Mouse (Mus musculus): Measurements from ENCODE around the gene Chpt1. TPM values are rescaled to one million over a fixed set of nuclear protein-coding genes. Genes with fewer than 3 reads are reported as not detected.

Gene Chpt1
- polyA plus RNA-seq, 1 experiment = 29.6 TPM

DNA sequence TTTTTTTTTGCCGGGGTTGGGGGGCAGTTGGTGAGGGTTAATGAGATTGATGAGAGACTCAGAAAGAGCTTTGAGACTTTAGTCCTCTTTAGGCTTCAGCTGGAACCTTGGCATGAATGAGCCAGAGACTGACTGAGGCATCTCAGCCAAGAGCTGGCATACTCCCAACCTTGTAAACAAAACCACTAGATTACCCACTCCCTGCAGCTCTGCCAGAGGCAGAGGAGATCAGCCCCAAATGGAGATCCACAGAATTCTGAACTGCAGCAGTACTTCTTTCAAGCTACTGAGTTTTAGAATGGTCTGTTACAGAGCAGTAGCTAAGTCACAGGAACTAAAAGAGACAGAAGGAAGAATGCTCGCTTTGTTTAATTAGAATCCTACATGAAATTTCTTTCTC, 52.7 kb downstream of the Chpt1 start:
- no peaks in the 10 kb centered on the region for H3K27me3 ChIP-seq (ENCODE audit: control insufficient read depth, insufficient read depth, insufficient read length)
- TF ChIP-seq TCF12 (IDR thresholded peaks at IDR 0.05; ENCODE audit: insufficient read depth, poor library complexity, severe bottlenecking) = no peak
- no peak for TF ChIP-seq MYOG (IDR thresholded peaks at IDR 0.05; ENCODE audit: control insufficient read depth in 1 of 3, insufficient read depth in 1 of 3, insufficient read length in 2 of 3, low read depth in 2 of 3)
- H3K4me3 ChIP-seq = no peak overlapping the region
- H3K36me3 ChIP-seq (ENCODE audit: control insufficient read depth, insufficient read depth) = peaks cover 3% of the 10 kb centered on the region
- no peak overlapping the region for H3ac ChIP-seq (ENCODE audit: control insufficient read depth, insufficient read length)
- H3K79me2 ChIP-seq (ENCODE audit: control insufficient read depth, insufficient read depth) = no peaks in the 10 kb centered on the region
- H3K4me2 ChIP-seq (ENCODE audit: low read depth) = peak overlapping the region; percentile 49

GRCm38 (mm10) chr10:88441224-88441623, 62.6 kb downstream of the Chpt1 start:
- no peak overlapping the region for H3ac ChIP-seq (ENCODE audit: control insufficient read depth, insufficient read length)
- no peaks in the 10 kb centered on the region for H3K79me2 ChIP-seq (ENCODE audit: control insufficient read depth, insufficient read depth)
- peaks cover 8% of the 10 kb centered on the region for H3K36me3 ChIP-seq (ENCODE audit: control insufficient read depth, insufficient read depth)
- H3K27me3 ChIP-seq (ENCODE audit: control insufficient read depth, insufficient read depth, insufficient read length) = no peaks in the 10 kb centered on the region
- H3K4me2 ChIP-seq (ENCODE audit: low read depth) = no peak overlapping the region
- TF ChIP-seq MAX (IDR thresholded peaks at IDR 0.05; ENCODE audit: low read depth) = no peak
- no peak for TF ChIP-seq MYOG (IDR thresholded peaks at IDR 0.05; ENCODE audit: control insufficient read depth in 1 of 3, insufficient read depth in 1 of 3, insufficient read length in 2 of 3, low read depth in 2 of 3)
- TF ChIP-seq POLR2AphosphoS2 (IDR thresholded peaks at IDR 0.05; ENCODE audit: insufficient read length, low read depth) = no peak
- TF ChIP-seq USF1 (IDR thresholded peaks at IDR 0.05; ENCODE audit: low read depth) = no peak
- no peak for TF ChIP-seq SRF (IDR thresholded peaks at IDR 0.05; ENCODE audit: control insufficient read depth, insufficient read length, low read depth)
- no peak for TF ChIP-seq E2F4 (IDR thresholded peaks at IDR 0.05; ENCODE audit: insufficient read depth)
- no peak for TF ChIP-seq TCF12 (IDR thresholded peaks at IDR 0.05; ENCODE audit: insufficient read depth, poor library complexity, severe bottlenecking)
- TF ChIP-seq CEBPB (IDR thresholded peaks at IDR 0.05; ENCODE audit: insufficient read depth, poor library complexity, severe bottlenecking) = no peak
- TF ChIP-seq MYOD1 (IDR thresholded peaks at IDR 0.05; ENCODE audit: control insufficient read depth in 1 of 3, insufficient read length in 2 of 3, low read depth in 2 of 3) = no peak
- no peak for TF ChIP-seq TCF3 (IDR thresholded peaks at IDR 0.05; ENCODE audit: insufficient read length, low read depth)
- no peak for TF ChIP-seq POLR2A (IDR thresholded peaks at IDR 0.05; ENCODE audit: insufficient read length, low read depth)
- no peak for TF ChIP-seq REST (IDR thresholded peaks at IDR 0.05; ENCODE audit: insufficient read depth, insufficient read length)
- H3K4me3 ChIP-seq = no peak overlapping the region

DNA sequence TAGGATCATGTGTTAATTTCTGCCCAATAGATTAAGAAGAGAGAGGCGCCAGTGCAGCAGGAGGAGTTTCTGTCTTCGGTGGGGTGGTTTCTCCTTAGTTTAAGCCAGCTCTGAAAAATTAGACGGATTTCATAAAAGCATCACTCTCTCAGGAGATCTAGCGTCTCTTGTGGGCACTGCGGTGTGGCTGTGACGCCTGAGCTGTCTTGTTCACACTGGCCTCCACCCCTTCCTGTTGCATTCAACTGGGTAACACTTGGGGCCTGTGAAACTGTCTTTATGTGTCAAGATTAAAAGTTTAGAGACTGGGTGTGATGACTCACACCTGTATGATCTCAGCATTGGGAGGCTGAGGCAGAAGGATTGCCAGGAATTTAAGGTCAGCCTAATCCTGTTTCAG, 75.9 kb downstream of the Chpt1 start:
- no peaks in the 10 kb centered on the region for H3K79me2 ChIP-seq (ENCODE audit: control insufficient read depth, insufficient read depth)
- no peak overlapping the region for H3K4me3 ChIP-seq
- no peaks in the 10 kb centered on the region for H3K27me3 ChIP-seq (ENCODE audit: control insufficient read depth, insufficient read depth, insufficient read length)
- no peak for TF ChIP-seq CEBPB (IDR thresholded peaks at IDR 0.05; ENCODE audit: insufficient read depth, poor library complexity, severe bottlenecking)
- TF ChIP-seq E2F4 (IDR thresholded peaks at IDR 0.05; ENCODE audit: insufficient read depth) = no peak
- no peak for TF ChIP-seq SRF (IDR thresholded peaks at IDR 0.05; ENCODE audit: control insufficient read depth, insufficient read length, low read depth)
- no peak for TF ChIP-seq TCF12 (IDR thresholded peaks at IDR 0.05; ENCODE audit: insufficient read depth, poor library complexity, severe bottlenecking)
- no peak for TF ChIP-seq REST (IDR thresholded peaks at IDR 0.05; ENCODE audit: insufficient read depth, insufficient read length)
- no peak for TF ChIP-seq TCF3 (IDR thresholded peaks at IDR 0.05; ENCODE audit: insufficient read length, low read depth)
- TF ChIP-seq MAX (IDR thresholded peaks at IDR 0.05; ENCODE audit: low read depth) = no peak
- no peak for TF ChIP-seq USF1 (IDR thresholded peaks at IDR 0.05; ENCODE audit: low read depth)
- TF ChIP-seq POLR2A (IDR thresholded peaks at IDR 0.05; ENCODE audit: insufficient read length, low read depth) = no peak
- peaks cover 9% of the 10 kb centered on the region for H3K36me3 ChIP-seq (ENCODE audit: control insufficient read depth, insufficient read depth)
- no peak overlapping the region for H3ac ChIP-seq (ENCODE audit: control insufficient read depth, insufficient read length)
- no peak overlapping the region for H3K4me2 ChIP-seq (ENCODE audit: low read depth)

- Histone ChIP-seq H3ac (ENCODE audit: control insufficient read depth, insufficient read length) (no peak overlapping the region), H3K79me2 (ENCODE audit: control insufficient read depth, insufficient read depth) (no peaks in the 10 kb centered on the region), H3K4me2 (ENCODE audit: low read depth) (no peak overlapping the region), H3K36me3 (ENCODE audit: control insufficient read depth, insufficient read depth) (peaks cover 9% of the 10 kb centered on the region), H3K4me3 (no peak overlapping the region), H3K27me3 (ENCODE audit: control insufficient read depth, insufficient read depth, insufficient read length) (no peaks in the 10 kb centered on the region)
- TF ChIP-seq TCF12 (IDR thresholded peaks at IDR 0.05; ENCODE audit: insufficient read depth, poor library complexity, severe bottlenecking) = no peak
- TF ChIP-seq POLR2AphosphoS2 (IDR thresholded peaks at IDR 0.05; ENCODE audit: insufficient read length, low read depth) = no peak
- TF ChIP-seq E2F4 (IDR thresholded peaks at IDR 0.05; ENCODE audit: insufficient read depth) = no peak
- no peak for TF ChIP-seq SRF (IDR thresholded peaks at IDR 0.05; ENCODE audit: control insufficient read depth, insufficient read length, low read depth)
- no peak for TF ChIP-seq POLR2A (IDR thresholded peaks at IDR 0.05; ENCODE audit: insufficient read length, low read depth)
- TF ChIP-seq TCF3 (IDR thresholded peaks at IDR 0.05; ENCODE audit: insufficient read length, low read depth) = no peak
- no peak for TF ChIP-seq CEBPB (IDR thresholded peaks at IDR 0.05; ENCODE audit: insufficient read depth, poor library complexity, severe bottlenecking)
- TF ChIP-seq REST (IDR thresholded peaks at IDR 0.05; ENCODE audit: insufficient read depth, insufficient read length) = no peak
- TF ChIP-seq MAX (IDR thresholded peaks at IDR 0.05; ENCODE audit: low read depth) = no peak
- no peak for TF ChIP-seq MYOD1 (IDR thresholded peaks at IDR 0.05; ENCODE audit: control insufficient read depth in 1 of 3, insufficient read length in 2 of 3, low read depth in 2 of 3)
- TF ChIP-seq MYOG (IDR thresholded peaks at IDR 0.05; ENCODE audit: control insufficient read depth in 1 of 3, insufficient read depth in 1 of 3, insufficient read length in 2 of 3, low read depth in 2 of 3) = no peak
- TF ChIP-seq USF1 (IDR thresholded peaks at IDR 0.05; ENCODE audit: low read depth) = no peak
These were observed 77.0 kb downstream of the Chpt1 start for GRCm38 (mm10) chr10:88426896-88427295.

DNA sequence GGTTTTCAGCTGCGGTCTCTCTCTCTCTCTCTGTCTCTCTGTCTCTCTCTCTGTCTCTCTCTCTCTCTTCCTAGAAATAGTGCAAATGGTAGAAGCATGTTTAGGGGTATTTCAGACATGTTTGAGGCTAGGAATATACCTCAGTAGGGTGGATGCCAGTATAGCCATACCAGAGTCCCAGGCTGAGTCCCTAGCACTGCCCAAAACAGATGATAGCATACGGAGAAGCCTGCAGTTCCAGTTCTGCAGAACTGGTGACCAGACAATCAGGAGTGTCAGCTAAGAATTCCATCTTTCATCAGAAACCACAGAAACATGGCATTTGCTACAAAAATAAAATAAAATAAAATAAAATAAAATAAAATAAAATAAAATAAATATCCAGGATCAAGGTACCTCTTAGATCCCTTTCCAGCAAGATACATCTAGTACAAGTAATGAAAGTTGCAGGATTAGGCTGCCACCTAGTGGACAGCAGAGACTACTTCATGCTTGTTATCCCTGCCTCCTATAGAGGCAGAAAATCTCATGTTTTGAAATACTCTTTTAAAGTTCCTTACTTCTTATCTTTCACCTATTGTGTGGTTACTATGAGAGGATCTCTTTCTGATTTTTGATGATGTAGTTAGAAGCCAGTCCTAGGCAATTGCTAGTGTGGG, 77.6 kb downstream of the Chpt1 start:
- peaks cover 9% of the 10 kb centered on the region for H3K36me3 ChIP-seq (ENCODE audit: control insufficient read depth, insufficient read depth)
- no peak overlapping the region for H3K4me3 ChIP-seq
- TF ChIP-seq TCF12 (IDR thresholded peaks at IDR 0.05; ENCODE audit: insufficient read depth, poor library complexity, severe bottlenecking) (no peak), SRF (IDR thresholded peaks at IDR 0.05; ENCODE audit: control insufficient read depth, insufficient read length, low read depth) (no peak), MAX (IDR thresholded peaks at IDR 0.05; ENCODE audit: low read depth) (no peak), E2F4 (IDR thresholded peaks at IDR 0.05; ENCODE audit: insufficient read depth) (no peak), POLR2A (IDR thresholded peaks at IDR 0.05; ENCODE audit: insufficient read length, low read depth) (no peak), CEBPB (IDR thresholded peaks at IDR 0.05; ENCODE audit: insufficient read depth, poor library complexity, severe bottlenecking) (no peak), MYOD1 (IDR thresholded peaks at IDR 0.05; ENCODE audit: control insufficient read depth in 1 of 3, insufficient read length in 2 of 3, low read depth in 2 of 3) (no peak), REST (IDR thresholded peaks at IDR 0.05; ENCODE audit: insufficient read depth, insufficient read length) (no peak), MYOG (IDR thresholded peaks at IDR 0.05; ENCODE audit: control insufficient read depth in 1 of 3, insufficient read depth in 1 of 3, insufficient read length in 2 of 3, low read depth in 2 of 3) (no peak)
- H3ac ChIP-seq (ENCODE audit: control insufficient read depth, insufficient read length) = no peak overlapping the region
- H3K79me2 ChIP-seq (ENCODE audit: control insufficient read depth, insufficient read depth) = no peaks in the 10 kb centered on the region
- no peak overlapping the region for H3K4me2 ChIP-seq (ENCODE audit: low read depth)
- H3K27me3 ChIP-seq (ENCODE audit: control insufficient read depth, insufficient read depth, insufficient read length) = no peaks in the 10 kb centered on the region

Data from myocyte (in vitro differentiated cells).